Mouse (Mus musculus): Measurements from ENCODE around the gene Arid3b.
A peak's percentile ranks its signal among the peaks of the same experiment; 100 is the strongest.

Arid3b gene

DNA sequence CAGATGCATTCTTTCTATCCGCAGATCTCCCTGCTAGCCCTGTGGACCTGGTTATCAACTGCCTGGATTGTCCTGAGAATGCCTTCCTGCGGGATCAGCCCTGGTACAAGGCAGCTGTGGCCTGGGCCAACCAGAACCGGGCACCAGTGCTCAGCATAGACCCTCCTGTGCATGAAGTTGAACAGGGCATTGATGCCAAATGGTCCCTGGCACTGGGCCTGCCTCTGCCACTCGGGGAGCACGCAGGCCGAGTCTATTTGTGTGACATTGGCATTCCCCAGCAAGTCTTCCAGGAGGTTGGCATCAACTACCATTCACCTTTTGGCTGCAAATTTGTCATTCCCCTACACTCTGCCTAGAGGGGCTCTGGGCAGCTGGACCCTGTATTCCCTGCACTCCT is 88.5 kb downstream of the Arid3b start:
- DNase-seq (ENCODE audit: low read depth, low spot score), result no peak

DNA sequence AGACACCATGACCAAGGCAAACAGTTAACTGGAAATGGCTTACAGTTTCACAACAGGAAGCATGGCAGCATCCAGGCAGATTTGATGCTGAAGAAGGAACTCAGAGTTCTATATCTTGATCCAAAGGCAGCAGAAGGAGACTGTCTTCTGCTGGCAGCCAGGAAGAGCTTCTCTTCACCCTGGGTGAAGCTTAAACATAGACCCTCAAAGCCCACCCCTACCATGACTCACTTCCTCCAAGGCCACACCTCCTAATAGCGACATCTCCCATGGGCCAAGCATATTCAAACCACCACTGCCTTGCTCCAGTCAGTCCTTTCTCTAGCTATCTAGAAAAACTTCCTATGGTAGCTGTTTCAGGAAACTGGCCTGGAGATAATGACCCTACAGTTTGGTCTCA is 89.5 kb downstream of the Arid3b start:
- no peak for DNase-seq (ENCODE audit: low read depth, low spot score)

DNA sequence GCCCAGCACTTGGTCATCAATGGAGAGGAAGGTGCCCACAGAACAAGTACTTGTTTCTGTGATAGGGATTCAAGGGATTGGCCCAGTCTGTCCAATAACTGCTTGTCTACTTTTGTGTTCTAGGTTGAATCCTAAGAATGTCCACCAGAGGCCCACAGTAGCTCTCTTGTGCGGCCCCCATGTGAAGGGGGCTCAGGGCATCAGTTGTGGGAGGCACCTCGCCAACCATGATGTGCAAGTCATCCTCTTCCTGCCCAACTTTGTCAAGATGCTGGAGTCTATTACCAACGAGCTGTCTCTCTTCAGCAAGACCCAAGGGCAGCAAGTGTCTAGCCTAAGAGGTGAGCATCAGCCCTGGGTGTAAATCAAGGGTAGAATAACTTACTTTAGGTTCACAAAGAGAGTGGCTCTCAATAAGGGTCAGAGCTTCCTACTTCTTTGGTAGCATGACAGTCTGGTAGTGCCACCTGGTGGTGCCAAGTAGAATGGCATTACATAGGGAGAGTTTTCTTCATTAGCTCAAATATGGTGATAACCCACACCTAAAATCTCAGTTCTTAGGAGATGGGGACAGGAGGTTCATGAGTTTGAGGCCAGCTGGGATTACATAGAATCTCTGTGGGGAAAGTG is 92.0 kb downstream of the Arid3b start:
- DNase-seq (ENCODE audit: low read depth, low spot score), result peak; percentile 46

Measured in forelimb bud, embryonic 11.5 days (tissue).